Mouse (Mus musculus) brain, embryonic 14.5 days (tissue): Measurements from ENCODE around the gene Ms4a10. TPM values are rescaled to one million over a fixed set of nuclear protein-coding genes. Genes with fewer than 3 reads are reported as not detected.

Experiments
- DNase-seq: peaks from one replicate; pipeline ENCODE4 v3.0.0-alpha.2; 2011; ENCODE audit warnings: low read depth
- CTCF ChIP-seq: fragments of 200-500 bp; IDR thresholded peaks from 2 replicates; pipeline ENCODE4 v1.5.1; 2012; ENCODE audit warnings: inconsistent platforms, mild to moderate bottlenecking, moderate library complexity, borderline replicate concordance; ENCODE audit not compliant: insufficient read depth, insufficient read length; ENCODE audit errors: extremely low read depth
- POLR2A ChIP-seq: fragments of 200-500 bp; IDR thresholded peaks from 2 replicates; pipeline ENCODE4 v1.6.1; 2012; ENCODE audit warnings: mild to moderate bottlenecking, inconsistent platforms, borderline replicate concordance; ENCODE audit not compliant: poor library complexity, insufficient read depth, insufficient read length, severe bottlenecking; ENCODE audit errors: extremely low read depth
- polyA plus RNA-seq: library from polyadenylated mRNA; depleted of rRNA; stranded (reverse); fragments of >200 nt; gene quantifications from 2 replicates; pipeline ENCODE4 v1.2.3, GENCODE M21; 2012

Ms4a10 gene
- polyA plus RNA-seq, 1 experiment: not detected

- DNase-seq: peak; percentile 65
- TF ChIP-seq CTCF: no peak
- TF ChIP-seq POLR2A: no peak
Observed at GRCm38 (mm10) chr19:10952021-10952939, 22.2 kb downstream of the Ms4a10 start.

GRCm38 (mm10) chr19:10949558-10949957 is 24.9 kb downstream of the Ms4a10 start:
- DNase-seq: no peak
- TF ChIP-seq POLR2A: no peak
- TF ChIP-seq CTCF: no peak

- DNase-seq: peak; percentile 100
- peak; percentile 39; the same call in 1 of the 2 replicates for TF ChIP-seq POLR2A
- TF ChIP-seq CTCF: no peak
Observed at GRCm38 (mm10) chr19:10949112-10949511, 25.4 kb downstream of the Ms4a10 start, which contains the start of gene Ccdc86. TSS of gene Ccdc86 (minus strand) at chr19:10949266.

GRCm38 (mm10) chr19:10948416-10948815 is 26.1 kb downstream of the Ms4a10 start:
- no peak for DNase-seq
- TF ChIP-seq CTCF: no peak
- TF ChIP-seq POLR2A: no peak

- TF ChIP-seq CTCF (no peak), POLR2A (no peak)
Observed at GRCm38 (mm10) chr19:10947219-10947618, 27.3 kb downstream of the Ms4a10 start.

GRCm38 (mm10) chr19:10946506-10946905 is 28.0 kb downstream of the Ms4a10 start:
- no peak for DNase-seq
- TF ChIP-seq CTCF (no peak), POLR2A (no peak)

More at GRCm38 (mm10) chr19:10947219-10947618, 27.3 kb downstream of the Ms4a10 start:
- DNase-seq: no peak

GRCm38 (mm10) chr19:10943955-10944354 is 30.5 kb downstream of the Ms4a10 start:
- TF ChIP-seq POLR2A (no peak), CTCF (no peak)
- DNase-seq: no peak

- DNase-seq: peak; percentile 79
- TF ChIP-seq POLR2A (no peak), CTCF (no peak)
Observed at GRCm38 (mm10) chr19:10940801-10941457, 33.5 kb downstream of the Ms4a10 start.

- peak; percentile 92 for DNase-seq
- TF ChIP-seq POLR2A (peak; percentile 40; the same call in 1 of the 2 replicates), CTCF (peak; percentile 91)
Observed at GRCm38 (mm10) chr19:10940097-10940800, 34.2 kb downstream of the Ms4a10 start.

- TF ChIP-seq POLR2A (no peak), CTCF (no peak)
Observed at GRCm38 (mm10) chr19:10938771-10939170, 35.7 kb downstream of the Ms4a10 start.

GRCm38 (mm10) chr19:10937110-10937563 is 37.3 kb downstream of the Ms4a10 start, which contains the start of gene Ptgdr2:
TSS of gene Ptgdr2 (plus strand) at chr19:10937160.
- no peak for TF ChIP-seq POLR2A
- TF ChIP-seq CTCF: no peak
- DNase-seq: no peak

More at GRCm38 (mm10) chr19:10938771-10939170, 35.7 kb downstream of the Ms4a10 start:
- no peak for DNase-seq

GRCm38 (mm10) chr19:10936077-10936476 is 38.4 kb downstream of the Ms4a10 start:
- DNase-seq: no peak
- TF ChIP-seq CTCF: peak; percentile 0; the same call in 1 of the 2 replicates
- TF ChIP-seq POLR2A: no peak
